Mouse (Mus musculus): ENCODE measurements around the gene Golga1. TPM values are rescaled to one million over a fixed set of nuclear protein-coding genes. Genes with fewer than 3 reads are reported as not detected.

Gene Golga1
- polyA plus RNA-seq, 1 experiment = 36.3 TPM

GRCm38 (mm10) chr2:39008954-39009365, 56.4 kb downstream of the Golga1 start:
- Histone ChIP-seq H3K27ac (ENCODE audit: insufficient read depth, low read length) (peak overlapping the region; percentile 49), H3K4me3 (ENCODE audit: insufficient read depth, low read length) (peak overlapping the region; percentile 83), H3K4me1 (ENCODE audit: control insufficient read depth, insufficient read depth, low read length) (peaks cover 16% of the 10 kb centered on the region)
- TF ChIP-seq POLR2A (IDR thresholded peaks at IDR 0.05; ENCODE audit: low read depth, low read length) (peak; percentile 1; the same call in 1 of the 2 replicates), CTCF (IDR thresholded peaks at IDR 0.05; ENCODE audit: borderline replicate concordance, insufficient read depth, low read length) (no peak)

GRCm38 (mm10) chr2:39008350-39008851, 56.9 kb downstream of the Golga1 start:
- TF ChIP-seq CTCF (IDR thresholded peaks at IDR 0.05; ENCODE audit: borderline replicate concordance, insufficient read depth, low read length) (no peak), POLR2A (IDR thresholded peaks at IDR 0.05; ENCODE audit: low read depth, low read length) (no peak)
- H3K4me1 ChIP-seq (ENCODE audit: control insufficient read depth, insufficient read depth, low read length) = peaks cover 16% of the 10 kb centered on the region
- H3K4me3 ChIP-seq (ENCODE audit: insufficient read depth, low read length) = peak overlapping the region; percentile 83
- peak overlapping the region; percentile 75 for H3K27ac ChIP-seq (ENCODE audit: insufficient read depth, low read length)

- TF ChIP-seq CTCF (IDR thresholded peaks at IDR 0.05; ENCODE audit: borderline replicate concordance, insufficient read depth, low read length) (no peak), POLR2A (IDR thresholded peaks at IDR 0.05; ENCODE audit: low read depth, low read length) (peak; percentile 94)
- Histone ChIP-seq H3K4me3 (ENCODE audit: insufficient read depth, low read length) (peak overlapping the region; percentile 99), H3K4me1 (ENCODE audit: control insufficient read depth, insufficient read depth, low read length) (peaks cover 17% of the 10 kb centered on the region), H3K27ac (ENCODE audit: insufficient read depth, low read length) (peak overlapping the region; percentile 99)
These were observed 57.5 kb downstream of the Golga1 start for GRCm38 (mm10) chr2:39007865-39008264.

GRCm38 (mm10) chr2:39006149-39006730, 59.1 kb downstream of the Golga1 start:
- peak overlapping the region; percentile 99 for H3K4me3 ChIP-seq (ENCODE audit: insufficient read depth, low read length)
- no peak for TF ChIP-seq CTCF (IDR thresholded peaks at IDR 0.05; ENCODE audit: borderline replicate concordance, insufficient read depth, low read length)
- no peak overlapping the region for H3K27ac ChIP-seq (ENCODE audit: insufficient read depth, low read length)
- H3K4me1 ChIP-seq (ENCODE audit: control insufficient read depth, insufficient read depth, low read length) = peaks cover 16% of the 10 kb centered on the region

- Histone ChIP-seq H3K4me3 (ENCODE audit: insufficient read depth, low read length) (peak within 1 kb of the TSS; percentile 99), H3K27ac (ENCODE audit: insufficient read depth, low read length) (peak within 1 kb of the TSS; percentile 50), H3K4me1 (ENCODE audit: control insufficient read depth, insufficient read depth, low read length) (peaks cover 12% of the 10 kb centered on the region)
- TF ChIP-seq CTCF (IDR thresholded peaks at IDR 0.05; ENCODE audit: borderline replicate concordance, insufficient read depth, low read length) = no peak
- no peak for TF ChIP-seq POLR2A (IDR thresholded peaks at IDR 0.05; ENCODE audit: low read depth, low read length)
These were observed 59.7 kb downstream of the Golga1 start, which contains the start of gene Rpl35 for GRCm38 (mm10) chr2:39005574-39006079. TSS of gene Rpl35 (minus strand) at chr2:39005624.

GRCm38 (mm10) chr2:39004880-39005435, 60.4 kb downstream of the Golga1 start, which contains the start of gene Arpc5l:
TSS of gene Arpc5l (plus strand) at chr2:39005348.
- H3K4me3 ChIP-seq (ENCODE audit: insufficient read depth, low read length) = peak within 1 kb of the TSS; percentile 99
- peak within 1 kb of the TSS; percentile 50 for H3K27ac ChIP-seq (ENCODE audit: insufficient read depth, low read length)
- peaks cover 11% of the 10 kb centered on the region for H3K4me1 ChIP-seq (ENCODE audit: control insufficient read depth, insufficient read depth, low read length)
- TF ChIP-seq CTCF (IDR thresholded peaks at IDR 0.05; ENCODE audit: borderline replicate concordance, insufficient read depth, low read length) (no peak), POLR2A (IDR thresholded peaks at IDR 0.05; ENCODE audit: low read depth, low read length) (peak; percentile 94)

- TF ChIP-seq CTCF (IDR thresholded peaks at IDR 0.05; ENCODE audit: borderline replicate concordance, insufficient read depth, low read length) (no peak), POLR2A (IDR thresholded peaks at IDR 0.05; ENCODE audit: low read depth, low read length) (0 out of 2 replicates have a peak, but pooled peaks have one; percentile 23)
- Histone ChIP-seq H3K4me3 (ENCODE audit: insufficient read depth, low read length) (peak overlapping the region; percentile 63), H3K4me1 (ENCODE audit: control insufficient read depth, insufficient read depth, low read length) (peaks cover 7% of the 10 kb centered on the region; the same call in 1 of the 2 replicates), H3K27ac (ENCODE audit: insufficient read depth, low read length) (no peak overlapping the region; the same call in 1 of the 2 replicates)
These were observed 61.0 kb downstream of the Golga1 start for GRCm38 (mm10) chr2:39004372-39004771.

GRCm38 (mm10) chr2:39003512-39003911, 61.8 kb downstream of the Golga1 start:
- TF ChIP-seq CTCF (IDR thresholded peaks at IDR 0.05; ENCODE audit: borderline replicate concordance, insufficient read depth, low read length) = no peak
- TF ChIP-seq POLR2A (IDR thresholded peaks at IDR 0.05; ENCODE audit: low read depth, low read length) = no peak
- Histone ChIP-seq H3K27ac (ENCODE audit: insufficient read depth, low read length) (no peak overlapping the region), H3K4me1 (ENCODE audit: control insufficient read depth, insufficient read depth, low read length) (peaks cover 7% of the 10 kb centered on the region; the same call in 1 of the 2 replicates), H3K4me3 (ENCODE audit: insufficient read depth, low read length) (peak overlapping the region; percentile 63)

GRCm38 (mm10) chr2:39003106-39003505, 62.2 kb downstream of the Golga1 start:
- peak overlapping the region; percentile 63 for H3K4me3 ChIP-seq (ENCODE audit: insufficient read depth, low read length)
- H3K4me1 ChIP-seq (ENCODE audit: control insufficient read depth, insufficient read depth, low read length) = peaks cover 7% of the 10 kb centered on the region; the same call in 1 of the 2 replicates
- no peak overlapping the region for H3K27ac ChIP-seq (ENCODE audit: insufficient read depth, low read length)
- TF ChIP-seq POLR2A (IDR thresholded peaks at IDR 0.05; ENCODE audit: low read depth, low read length) = no peak
- TF ChIP-seq CTCF (IDR thresholded peaks at IDR 0.05; ENCODE audit: borderline replicate concordance, insufficient read depth, low read length) = no peak

- TF ChIP-seq POLR2A (IDR thresholded peaks at IDR 0.05; ENCODE audit: low read depth, low read length) = no peak
- TF ChIP-seq CTCF (IDR thresholded peaks at IDR 0.05; ENCODE audit: borderline replicate concordance, insufficient read depth, low read length) = no peak
- no peak overlapping the region for H3K27ac ChIP-seq (ENCODE audit: insufficient read depth, low read length)
- peak overlapping the region; percentile 1; the same call in 1 of the 2 replicates for H3K4me3 ChIP-seq (ENCODE audit: insufficient read depth, low read length)
- peaks cover 7% of the 10 kb centered on the region; the same call in 1 of the 2 replicates for H3K4me1 ChIP-seq (ENCODE audit: control insufficient read depth, insufficient read depth, low read length)
These were observed 63.5 kb downstream of the Golga1 start for GRCm38 (mm10) chr2:39001866-39002265.
